Mouse (Mus musculus) hindbrain, embryonic 13.5 days (tissue): ENCODE measurements at regions not wholly inside any gene's neighbourhood (a gene's known extent, or its start where the extent isn't known, plus 50 kb on each side); places are given as distances from the start of the nearest gene placed in this dataset.

Experiments
- ATAC-seq: fragments of 200-750 bp; cut with Nextera tagmentation; 2 replicates; pipeline ENCODE4 v1.8.0; 2017; ENCODE audit warnings: moderate TSS enrichment; ENCODE audit not compliant: low FRiP score
- H3K27ac ChIP-seq: fragments of 300-500 bp; sonication (generic); 2 replicates; pipeline ENCODE4 v1.5.1; 2015; ENCODE audit warnings: inconsistent platforms, mild to moderate bottlenecking, moderate library complexity
- H3K27me3 ChIP-seq: fragments of 300-500 bp; sonication (generic); 2 replicates; pipeline ENCODE4 v1.6.1; 2015; ENCODE audit warnings: mild to moderate bottlenecking, inconsistent platforms
- H3K36me3 ChIP-seq: fragments of 300-500 bp; sonication (generic); 2 replicates; pipeline ENCODE4 v1.6.1; 2015; ENCODE audit warnings: mild to moderate bottlenecking, inconsistent platforms
- H3K4me1 ChIP-seq: fragments of 300-500 bp; sonication (generic); replicated peaks from 2 replicates; pipeline ENCODE4 v1.6.1; 2015; ENCODE audit warnings: inconsistent platforms
- H3K4me2 ChIP-seq: fragments of 300-500 bp; sonication (generic); 2 replicates; pipeline ENCODE4 v1.6.1; 2015; ENCODE audit warnings: inconsistent platforms, mild to moderate bottlenecking, moderate library complexity
- H3K4me3 ChIP-seq: fragments of 300-500 bp; sonication (generic); 2 replicates; pipeline ENCODE4 v1.5.1; 2015; ENCODE audit warnings: mild to moderate bottlenecking, inconsistent platforms
- H3K9ac ChIP-seq: fragments of 300-500 bp; sonication (generic); 2 replicates; pipeline ENCODE4 v1.6.1; 2015; ENCODE audit warnings: mild to moderate bottlenecking, inconsistent platforms
- H3K9me3 ChIP-seq: fragments of 300-500 bp; sonication (generic); 2 replicates; pipeline ENCODE4 v1.6.1; 2016; ENCODE audit warnings: inconsistent platforms
- WGBS: fragments of 180-500 bp; shearing (Covaris S2); methylation state at CpG from one replicate; pipeline ENCODE4 v1.1.7; 2015; 5-methylcytosine and 5-hydroxymethylcytosine counted together

DNA sequence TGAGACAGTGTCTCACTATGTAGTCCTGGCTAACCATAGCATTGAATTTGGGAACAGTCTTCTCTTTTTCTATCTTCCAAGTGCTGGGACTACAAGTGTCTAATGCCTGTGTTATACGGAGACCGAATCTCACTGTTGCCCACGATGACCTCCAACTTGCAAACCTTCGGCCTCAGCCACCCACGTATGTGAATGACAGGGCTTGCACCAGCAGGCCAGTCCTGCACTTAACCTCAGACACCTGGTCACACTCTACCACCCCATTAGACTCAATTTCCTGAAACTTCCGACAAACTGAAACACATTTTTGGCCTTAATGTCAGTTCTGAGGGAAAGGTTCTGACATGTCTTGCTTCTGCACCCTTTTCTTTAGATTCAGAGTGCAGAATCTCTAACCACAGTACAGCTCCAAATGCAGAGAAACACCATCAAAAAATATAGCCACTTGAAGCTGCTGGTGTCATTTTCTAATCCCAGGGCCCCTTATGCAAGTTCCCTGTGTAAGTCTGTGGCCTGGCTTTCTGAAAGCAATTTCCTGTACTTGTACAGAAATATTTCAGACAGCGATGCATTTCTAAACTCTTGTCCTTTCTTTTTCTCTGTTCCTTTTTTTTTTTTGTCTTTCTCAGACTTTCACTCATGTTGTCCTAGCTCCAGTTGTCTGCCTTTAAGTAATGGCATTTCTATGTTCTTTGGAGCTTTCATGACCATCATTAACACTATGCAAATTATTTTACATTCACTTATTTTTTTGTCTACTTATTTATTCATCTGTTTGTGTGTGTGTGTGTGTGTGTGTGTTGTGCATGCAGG, 97.8 kb downstream of the Tmsb4x start:
- H3K9me3 ChIP-seq, result no peaks in the 10 kb centered on the region

DNA sequence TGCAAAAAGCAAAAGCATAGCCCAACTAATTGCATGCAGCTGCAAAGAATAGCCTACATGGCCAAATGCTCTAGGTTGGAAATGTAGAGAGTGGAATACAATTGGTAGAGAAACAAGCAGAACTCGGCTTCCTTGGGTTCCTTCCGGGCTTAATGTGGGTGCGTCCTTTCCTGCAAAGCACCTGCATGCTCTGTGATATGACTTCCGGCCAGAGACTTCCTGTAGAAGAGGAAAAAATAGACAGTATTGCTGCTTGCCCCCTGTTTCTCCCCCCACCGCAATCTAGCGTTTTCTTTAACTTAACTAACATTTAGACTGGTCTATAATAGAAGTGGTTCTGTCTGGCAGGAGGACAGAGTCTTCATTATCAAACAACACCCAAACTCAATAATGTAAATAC, 100.8 kb downstream of the Tmsb4x start:
- Histone ChIP-seq H3K36me3 (no peaks in the 10 kb centered on the region), H3K4me3 (no peak overlapping the region), H3K27me3 (peaks cover 40% of the 10 kb centered on the region; the same call in 1 of the 2 replicates), H3K27ac (no peak overlapping the region), H3K9ac (no peak overlapping the region), H3K9me3 (no peaks in the 10 kb centered on the region), H3K4me1 (peaks cover 11% of the 10 kb centered on the region; the same call in 1 of the 2 replicates), H3K4me2 (no peak overlapping the region)
- 85% methylated on average over 6 of the region's 6 CpGs for WGBS
- no peak for ATAC-seq

More for the DNA sequence above, 97.8 kb downstream of the Tmsb4x start:
- Histone ChIP-seq H3K4me1 (peaks cover 2% of the 10 kb centered on the region; the same call in 1 of the 2 replicates), H3K36me3 (no peaks in the 10 kb centered on the region), H3K4me3 (no peak overlapping the region), H3K27ac (no peak overlapping the region), H3K9ac (no peak overlapping the region), H3K27me3 (peaks cover 36% of the 10 kb centered on the region; the same call in 1 of the 2 replicates), H3K4me2 (no peak overlapping the region)
- WGBS, result 85% methylated on average over 7 of the region's 7 CpGs
- no peak for ATAC-seq

DNA sequence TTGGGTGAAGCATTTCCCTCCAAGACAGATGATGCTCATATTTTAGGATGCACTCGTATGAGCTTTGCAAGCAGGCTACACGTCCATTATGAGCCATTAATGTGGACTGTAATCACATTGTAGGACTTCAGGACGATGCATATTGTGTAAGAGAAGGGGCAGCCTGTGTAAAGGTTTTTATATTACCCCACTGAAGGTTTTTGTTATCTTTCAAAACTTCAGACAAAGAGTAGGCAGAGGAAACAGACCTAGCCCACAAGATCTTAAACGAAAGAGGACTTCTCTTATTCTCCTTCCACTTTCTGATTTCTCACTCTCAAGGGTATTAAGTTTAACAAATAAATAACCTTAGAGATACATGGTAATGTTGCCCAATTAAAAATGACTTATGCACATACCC, 101.6 kb downstream of the Tmsb4x start:
- H3K4me1 ChIP-seq, result peaks cover 11% of the 10 kb centered on the region; the same call in 1 of the 2 replicates
- H3K9ac ChIP-seq, result no peak overlapping the region
- 77% methylated on average over 4 of the region's 4 CpGs for WGBS
- ATAC-seq, result no peak
- peaks cover 48% of the 10 kb centered on the region; the same call in 1 of the 2 replicates for H3K27me3 ChIP-seq
- H3K4me3 ChIP-seq, result no peak overlapping the region
- no peaks in the 10 kb centered on the region for H3K9me3 ChIP-seq
- no peak overlapping the region for H3K4me2 ChIP-seq
- H3K27ac ChIP-seq, result no peak overlapping the region
- no peaks in the 10 kb centered on the region for H3K36me3 ChIP-seq

DNA sequence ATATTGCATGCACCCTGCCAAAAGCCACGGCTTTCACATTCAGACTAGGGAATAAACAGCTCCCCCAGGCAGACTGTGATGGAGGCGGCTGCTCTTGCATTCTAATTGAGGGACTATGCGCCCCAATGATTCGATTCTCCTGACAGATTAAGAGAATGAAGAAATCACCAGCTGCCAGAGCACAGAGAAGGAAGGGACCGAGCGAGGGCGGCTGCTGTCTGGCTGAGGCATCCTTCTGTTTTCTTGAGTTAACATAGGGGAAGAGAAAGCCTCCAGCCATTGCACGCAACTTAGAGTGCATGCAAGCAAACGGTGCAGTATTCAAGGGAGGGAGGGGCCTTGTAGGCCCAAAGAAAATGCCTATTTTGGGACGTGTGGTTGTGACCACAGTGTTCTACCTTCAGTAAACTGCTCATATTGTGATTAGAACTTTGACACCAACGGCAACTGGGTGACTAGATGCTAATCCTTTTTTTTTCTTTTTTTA, 103.1 kb downstream of the Tmsb4x start:
- Histone ChIP-seq H3K36me3 (no peaks in the 10 kb centered on the region), H3K4me3 (no peak overlapping the region), H3K4me2 (0 out of 2 replicates have a peak overlapping the region, but pooled peaks have one; percentile 1), H3K27ac (peak overlapping the region; percentile 18; the same call in 1 of the 2 replicates), H3K9ac (no peak overlapping the region), H3K27me3 (peaks cover 61% of the 10 kb centered on the region), H3K4me1 (peaks cover 11% of the 10 kb centered on the region; the same call in 1 of the 2 replicates), H3K9me3 (no peaks in the 10 kb centered on the region)
- WGBS, result 45% methylated on average over 11 of the region's 11 CpGs
- ATAC-seq, result peak; percentile 49; the same call in 1 of the 2 replicates

DNA sequence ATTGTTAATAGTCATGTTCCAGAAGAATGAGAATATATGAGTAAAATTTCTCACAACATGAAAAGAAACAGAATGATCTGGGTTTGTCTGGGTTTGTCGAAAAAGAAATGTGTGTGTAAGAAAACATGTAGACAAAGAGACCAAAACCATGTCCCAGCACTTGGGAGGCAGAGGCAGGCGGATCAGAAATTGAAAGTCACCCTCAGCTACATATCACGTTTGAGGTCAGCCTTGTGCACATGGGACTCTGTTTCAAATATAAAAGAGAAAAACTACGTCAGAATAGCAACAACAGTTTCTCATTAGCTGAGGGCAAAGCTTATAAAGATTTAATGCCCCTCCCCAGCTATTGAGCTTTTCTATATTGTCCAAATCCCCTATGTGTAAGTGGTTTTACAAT, 103.8 kb downstream of the Tmsb4x start:
- Histone ChIP-seq H3K9me3 (no peaks in the 10 kb centered on the region), H3K4me1 (peaks cover 11% of the 10 kb centered on the region; the same call in 1 of the 2 replicates), H3K27ac (no peak overlapping the region), H3K4me2 (no peak overlapping the region), H3K4me3 (no peak overlapping the region), H3K36me3 (no peaks in the 10 kb centered on the region), H3K27me3 (peaks cover 66% of the 10 kb centered on the region), H3K9ac (no peak overlapping the region)
- 65% methylated on average over 4 of the region's 4 CpGs for WGBS
- ATAC-seq, result no peak

DNA sequence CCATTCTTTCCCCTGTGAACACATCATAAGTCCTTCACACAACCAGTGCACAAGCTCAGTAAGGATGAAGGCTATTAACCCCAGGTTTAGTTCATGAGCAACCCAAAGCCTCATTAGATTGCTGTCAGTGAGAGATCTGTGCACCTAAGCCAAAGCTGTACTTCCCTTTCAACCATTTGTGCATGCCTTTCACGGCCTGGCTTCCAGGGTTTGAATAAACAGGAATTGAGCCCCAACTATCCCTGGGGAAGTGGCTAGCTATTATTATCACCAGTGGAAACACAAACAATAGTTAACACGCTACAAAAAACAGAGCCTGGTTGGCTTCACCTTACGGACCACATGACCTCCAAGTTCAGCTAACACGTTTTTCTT, 104.9 kb downstream of the Tmsb4x start:
- 42% methylated on average over 4 of the region's 4 CpGs for WGBS
- Histone ChIP-seq H3K27me3 (peaks cover 75% of the 10 kb centered on the region), H3K27ac (peak overlapping the region; percentile 44)

DNA sequence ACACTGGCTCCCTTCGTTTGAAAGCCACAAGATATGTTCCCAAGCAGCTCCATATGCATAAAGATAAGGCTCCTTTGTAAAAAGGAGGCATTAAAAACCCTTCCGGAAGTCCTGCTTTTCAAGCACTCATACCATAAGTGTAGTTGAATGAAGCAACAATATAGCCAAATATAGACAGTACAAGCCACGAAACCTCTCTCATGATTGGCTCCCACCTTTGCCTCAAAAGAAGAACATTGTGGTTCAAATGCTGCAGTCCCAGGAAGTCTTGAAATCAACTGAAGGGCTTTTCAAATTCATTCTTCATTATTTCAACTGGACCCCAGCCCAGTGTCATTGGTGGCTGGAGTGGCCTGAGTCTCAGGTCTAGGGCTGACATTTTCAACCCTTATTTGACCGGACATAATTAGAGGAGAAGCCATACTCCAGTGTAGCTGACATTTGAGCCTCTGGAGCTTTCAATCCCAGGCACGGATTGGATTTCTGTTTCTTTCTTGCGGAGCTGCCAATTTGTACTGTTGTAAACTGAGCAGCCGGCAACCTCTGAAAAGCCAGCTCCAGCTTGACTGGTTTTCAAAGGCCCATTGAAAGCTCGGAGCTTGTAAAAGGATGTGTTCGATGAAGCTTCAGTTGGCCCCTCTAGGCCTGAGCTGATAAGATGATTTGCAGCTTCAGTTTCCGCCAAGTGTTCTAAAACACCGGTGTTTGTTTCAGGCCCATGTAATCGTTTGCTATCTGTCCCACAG, 105.4 kb downstream of the Tmsb4x start:
- Histone ChIP-seq H3K4me3 (no peak overlapping the region), H3K9me3 (no peaks in the 10 kb centered on the region), H3K27me3 (peaks cover 78% of the 10 kb centered on the region), H3K4me2 (no peak overlapping the region), H3K36me3 (no peaks in the 10 kb centered on the region), H3K27ac (peak overlapping the region; percentile 44), H3K4me1 (peaks cover 11% of the 10 kb centered on the region; the same call in 1 of the 2 replicates), H3K9ac (no peak overlapping the region)
- ATAC-seq, result no peak
- WGBS, result 40% methylated on average over 12 of the region's 12 CpGs

More for the DNA sequence above, 104.9 kb downstream of the Tmsb4x start:
- H3K36me3 ChIP-seq, result no peaks in the 10 kb centered on the region
- H3K4me1 ChIP-seq, result peaks cover 11% of the 10 kb centered on the region; the same call in 1 of the 2 replicates
- H3K9me3 ChIP-seq, result no peaks in the 10 kb centered on the region
- H3K9ac ChIP-seq, result no peak overlapping the region
- H3K4me3 ChIP-seq, result no peak overlapping the region
- no peak for ATAC-seq
- no peak overlapping the region for H3K4me2 ChIP-seq

DNA sequence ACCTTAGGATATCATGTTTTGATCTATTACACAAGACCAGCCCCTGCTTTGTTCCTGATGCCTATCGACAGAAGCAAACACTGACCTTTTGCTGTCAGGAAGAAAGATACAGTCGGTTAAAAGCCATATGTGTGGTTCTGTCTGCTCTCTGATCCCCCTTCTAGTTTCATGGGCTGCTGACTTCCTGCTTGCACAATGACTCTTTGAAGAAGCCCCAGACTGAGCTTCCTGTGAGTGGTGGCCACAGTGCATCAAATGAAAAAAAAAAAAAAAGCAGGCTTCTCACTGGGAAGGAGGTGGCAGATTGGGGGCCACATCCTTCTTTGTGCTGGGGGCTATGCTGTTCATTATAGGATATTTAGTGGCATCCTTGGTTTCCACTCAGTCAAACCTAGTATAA, 107.2 kb downstream of the Tmsb4x start:
- Histone ChIP-seq H3K9me3 (no peaks in the 10 kb centered on the region), H3K36me3 (no peaks in the 10 kb centered on the region), H3K27ac (no peak overlapping the region), H3K9ac (no peak overlapping the region), H3K4me3 (no peak overlapping the region), H3K27me3 (peaks cover 62% of the 10 kb centered on the region), H3K4me1 (peaks cover 11% of the 10 kb centered on the region; the same call in 1 of the 2 replicates), H3K4me2 (no peak overlapping the region)
- WGBS, result 62% methylated on average over 2 of the region's 2 CpGs
- no peak for ATAC-seq

DNA sequence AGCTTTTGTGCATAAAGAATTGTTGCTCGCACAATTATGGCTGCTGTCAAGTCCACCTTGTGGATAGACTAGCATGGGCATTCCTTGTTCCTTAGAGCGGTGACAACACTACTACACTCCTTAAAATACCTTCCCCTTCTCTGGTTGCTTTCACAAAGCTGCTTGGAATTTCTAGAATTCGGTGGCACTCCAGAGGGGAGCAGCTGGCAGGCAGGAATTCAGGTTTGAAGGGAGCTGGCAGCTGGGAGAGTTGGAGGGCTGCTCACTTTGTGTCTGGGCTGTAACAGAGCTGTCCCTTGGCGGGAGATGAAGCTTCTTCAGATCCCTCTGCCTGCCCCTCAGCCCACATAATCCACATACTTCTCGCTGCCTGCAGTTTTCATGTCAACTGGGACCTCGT, 109.7 kb downstream of the Tmsb4x start:
- H3K36me3 ChIP-seq, result no peaks in the 10 kb centered on the region
- no peak for ATAC-seq
- H3K4me2 ChIP-seq, result no peak overlapping the region
- H3K27ac ChIP-seq, result no peak overlapping the region
- H3K4me1 ChIP-seq, result 0 out of 2 replicates have a peak, but pooled peaks cover 4% of the 10 kb centered on the region
- H3K9me3 ChIP-seq, result no peaks in the 10 kb centered on the region
- H3K27me3 ChIP-seq, result peaks cover 54% of the 10 kb centered on the region
- H3K4me3 ChIP-seq, result no peak overlapping the region
- H3K9ac ChIP-seq, result no peak overlapping the region
- 65% methylated on average over 6 of the region's 6 CpGs for WGBS

DNA sequence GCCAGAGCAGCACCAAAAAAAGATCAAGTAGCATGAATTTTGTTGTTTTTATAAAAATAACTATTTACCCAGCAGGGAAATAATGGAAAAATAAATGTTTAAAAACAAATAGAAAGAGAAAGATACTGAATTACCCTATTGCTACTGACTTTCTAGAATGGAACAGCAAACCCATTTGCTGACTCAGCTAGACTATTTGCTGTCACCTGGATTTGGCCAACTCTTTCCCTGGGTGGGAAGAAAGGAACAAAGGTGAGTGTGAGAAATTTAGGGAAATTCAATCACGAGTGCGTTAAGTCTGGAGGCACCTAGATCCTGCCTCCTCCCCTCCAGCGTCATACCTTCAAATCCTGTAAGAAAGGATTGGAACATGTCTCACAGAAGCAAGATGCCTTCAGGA, 110.2 kb downstream of the Tmsb4x start:
- no peaks in the 10 kb centered on the region for H3K36me3 ChIP-seq
- no peaks in the 10 kb centered on the region for H3K9me3 ChIP-seq
- H3K27ac ChIP-seq, result no peak overlapping the region
- peaks cover 49% of the 10 kb centered on the region for H3K27me3 ChIP-seq
- ATAC-seq, result no peak
- 0 out of 2 replicates have a peak, but pooled peaks cover 4% of the 10 kb centered on the region for H3K4me1 ChIP-seq
- WGBS, result 89% methylated on average over 3 of the region's 3 CpGs
- H3K4me3 ChIP-seq, result no peak overlapping the region
- no peak overlapping the region for H3K4me2 ChIP-seq
- no peak overlapping the region for H3K9ac ChIP-seq

DNA sequence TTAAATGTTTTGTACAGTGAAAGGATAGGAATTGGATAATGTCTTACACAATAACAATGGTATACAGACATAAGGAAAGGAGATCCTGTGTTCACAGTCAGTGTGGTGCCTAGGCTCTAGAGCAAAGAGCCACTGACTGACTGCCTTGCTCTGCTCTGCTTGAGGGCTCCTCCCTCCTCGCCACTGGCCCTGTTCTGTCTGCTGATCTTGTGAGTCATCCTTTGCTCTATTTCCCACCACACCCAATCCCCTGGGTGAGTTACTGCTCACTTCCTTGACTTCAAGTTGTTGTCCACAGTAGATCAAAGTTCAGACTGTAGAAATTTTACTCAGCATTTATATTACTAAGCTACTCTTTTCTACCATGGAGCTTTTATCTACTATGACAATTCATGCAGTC, 117.3 kb downstream of the Tmsb4x start:
- Histone ChIP-seq H3K4me3 (no peak overlapping the region), H3K4me1 (no peaks in the 10 kb centered on the region), H3K4me2 (no peak overlapping the region), H3K27ac (no peak overlapping the region), H3K36me3 (no peaks in the 10 kb centered on the region), H3K9ac (no peak overlapping the region), H3K9me3 (no peaks in the 10 kb centered on the region), H3K27me3 (peaks cover 20% of the 10 kb centered on the region; the same call in 1 of the 2 replicates)
- WGBS, result 61% methylated on average over 1 of the region's 1 CpGs
- ATAC-seq, result no peak

DNA sequence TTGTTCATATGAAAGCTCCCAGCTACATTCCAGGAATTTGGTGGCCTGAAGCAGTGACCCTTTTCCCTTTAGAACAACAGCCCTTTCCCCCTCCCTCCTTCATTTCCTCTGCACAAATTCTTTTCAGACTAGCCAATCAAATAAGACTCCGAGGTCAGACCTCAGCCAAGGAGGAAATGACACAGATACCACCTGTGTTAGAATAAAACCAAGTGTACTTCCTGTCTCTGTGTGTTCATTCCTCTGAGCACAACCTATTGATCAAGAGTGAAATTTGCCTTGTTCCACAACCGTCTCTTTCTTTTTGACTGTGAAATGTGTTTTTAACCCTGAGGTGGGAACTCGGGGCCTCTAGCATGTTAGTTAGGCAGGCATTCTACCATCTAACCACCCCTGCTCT, 120.2 kb downstream of the Tmsb4x start:
- ATAC-seq, result no peak
- Histone ChIP-seq H3K4me2 (no peak overlapping the region), H3K27me3 (peaks cover 23% of the 10 kb centered on the region; the same call in 1 of the 2 replicates), H3K4me1 (no peaks in the 10 kb centered on the region), H3K9ac (no peak overlapping the region), H3K27ac (no peak overlapping the region), H3K4me3 (no peak overlapping the region), H3K9me3 (no peaks in the 10 kb centered on the region), H3K36me3 (no peaks in the 10 kb centered on the region)
- WGBS, result 52% methylated on average over 3 of the region's 3 CpGs
